Mouse (Mus musculus): ENCODE results near the gene Plk3. TPM values are rescaled to one million over a fixed set of nuclear protein-coding genes. Genes with fewer than 3 reads are reported as not detected.

Plk3 gene
- total RNA-seq, 4 experiments from 2014 or later, result 1.2 to 1.8 (median 1.6) TPM

DNA sequence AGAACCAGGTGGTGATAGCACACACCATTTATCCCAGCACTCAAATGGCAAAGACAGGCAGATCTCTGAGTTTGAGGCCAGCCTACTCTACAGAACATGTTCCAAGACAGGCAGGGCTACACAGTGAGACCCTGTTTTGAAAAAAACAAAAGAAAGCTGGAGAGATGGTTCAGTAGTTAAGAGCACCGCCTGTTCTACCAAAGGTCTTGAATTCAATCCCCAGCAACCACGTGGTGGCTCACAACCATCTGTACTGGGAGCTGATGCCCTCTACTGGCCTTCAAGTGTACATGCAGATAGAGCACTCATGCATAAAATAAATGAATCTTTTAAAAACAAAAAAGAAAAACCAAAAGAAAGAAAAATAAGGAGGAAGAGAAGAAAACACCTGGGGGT, 5.5 kb upstream of the Plk3 start:
- peak; percentile 58 for DNase-seq (ENCODE audit: low spot score)

DNA sequence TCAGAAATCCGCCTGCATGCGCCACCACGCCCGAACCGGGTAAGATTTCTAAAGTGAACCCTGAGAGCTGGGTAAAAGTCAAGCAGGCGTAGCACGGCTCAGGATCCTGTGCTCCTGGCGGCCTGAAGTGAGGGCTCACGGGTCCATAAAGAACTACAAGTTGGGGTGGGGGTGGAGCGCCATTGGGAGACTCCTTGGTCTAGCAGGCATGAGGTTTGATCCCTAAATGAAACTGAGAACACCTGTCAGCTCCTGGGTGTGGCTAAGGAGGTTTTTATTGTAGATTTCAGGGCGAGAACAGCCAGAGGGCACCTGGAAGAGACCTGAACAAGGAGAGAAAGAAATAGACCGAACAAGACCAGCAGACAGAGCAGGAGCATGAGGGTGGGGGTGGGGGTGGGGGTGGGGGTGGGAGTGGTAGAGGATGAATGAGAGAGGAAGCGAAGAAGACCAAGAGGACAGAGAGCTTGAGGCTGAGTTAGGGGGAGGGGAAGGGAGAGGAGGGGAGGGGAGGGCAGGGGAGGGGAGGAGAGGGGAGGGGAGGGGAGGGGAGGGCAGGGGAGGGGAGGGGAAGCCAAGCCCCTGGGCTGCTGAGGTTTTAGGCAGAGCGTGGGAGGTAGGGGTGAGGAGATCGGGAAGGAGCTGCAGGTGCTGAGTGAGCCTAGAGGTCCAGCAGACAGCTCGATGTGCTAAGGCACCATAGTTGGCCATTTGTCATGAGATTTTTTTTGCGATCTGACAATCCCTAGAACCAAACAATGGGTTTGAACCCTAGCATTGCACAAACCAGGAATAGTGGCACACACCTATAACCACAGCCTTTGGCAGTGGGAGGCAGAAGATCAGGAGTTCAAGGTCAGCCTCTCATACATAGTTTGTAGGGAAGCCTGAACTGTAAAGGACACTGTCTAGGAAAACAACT, 4.8 kb upstream of the Plk3 start:
- no peak for DNase-seq (ENCODE audit: low spot score)

- DNase-seq (ENCODE audit: low spot score), result no peak
These were observed 2.3 kb upstream of the Plk3 start for GRCm38 (mm10) chr4:117136034-117136433.

DNA sequence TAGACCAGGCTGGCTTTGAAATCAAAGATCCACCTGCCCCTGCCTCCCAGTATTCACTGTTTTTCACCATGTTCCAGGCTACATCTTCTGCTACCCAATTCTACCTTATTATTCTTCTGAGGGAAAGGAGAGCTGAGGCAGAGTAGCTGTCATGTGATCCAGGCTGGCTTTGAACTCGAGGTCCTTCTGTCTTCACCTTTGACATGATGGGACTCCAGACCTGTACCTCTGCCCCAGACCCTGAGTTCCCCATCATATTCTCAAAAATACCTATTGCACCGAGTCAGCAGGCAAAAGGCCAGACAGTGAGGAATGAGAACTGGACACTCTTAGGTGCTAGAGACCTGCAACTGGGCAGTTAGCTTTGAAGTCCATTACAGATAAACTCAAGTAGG, 835 bp upstream of the Plk3 start:
- DNase-seq (ENCODE audit: low spot score), result no peak

GRCm38 (mm10) chr4:117133366-117133796, 382 bp downstream of the Plk3 start:
- DNase-seq (ENCODE audit: low spot score), result no peak

GRCm38 (mm10) chr4:117132794-117133143, 994 bp downstream of the Plk3 start:
- no peak for DNase-seq (ENCODE audit: low spot score)

DNA sequence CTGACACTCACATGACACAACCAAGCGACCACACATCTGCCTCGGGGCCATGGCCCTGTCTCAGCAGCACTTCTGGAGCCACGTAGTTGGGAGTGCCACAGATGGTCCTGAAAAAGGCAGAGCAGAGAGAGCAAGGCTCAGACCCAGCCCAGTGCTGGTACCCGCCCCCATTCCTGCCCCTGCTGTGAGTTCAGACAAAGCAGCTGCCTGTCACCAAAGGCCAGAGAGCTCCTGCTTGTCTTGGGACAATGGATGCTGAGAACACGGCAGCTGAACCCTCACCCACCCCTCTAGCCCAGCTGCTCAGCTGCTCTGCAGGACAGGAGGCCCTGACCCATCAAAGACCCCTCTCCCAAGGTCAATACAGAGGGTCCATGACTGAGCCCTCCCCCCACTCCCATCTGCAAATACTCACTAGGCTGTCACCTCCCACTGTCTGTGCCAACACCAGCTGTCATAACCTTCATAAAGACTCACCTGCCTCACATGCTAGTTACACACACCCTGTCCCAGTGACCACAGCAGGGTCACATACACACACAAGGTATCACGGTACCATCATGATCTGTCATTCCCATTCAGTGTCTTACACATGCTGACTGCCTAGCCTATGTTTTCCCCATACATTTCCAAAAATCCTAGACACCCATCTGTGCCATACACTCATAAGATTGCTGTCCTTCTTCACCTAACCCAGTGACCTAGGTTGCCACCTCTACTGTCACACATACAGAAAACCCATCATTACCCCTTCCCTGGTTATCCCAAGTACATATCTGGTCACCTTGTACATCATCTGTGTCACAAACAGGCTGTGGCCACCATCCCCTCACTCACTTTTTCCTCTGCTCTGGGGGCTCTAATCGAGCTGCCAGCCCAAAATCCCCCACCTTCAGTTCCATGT, 1.6 kb downstream of the Plk3 start:
- DNase-seq (ENCODE audit: low spot score), result no peak

DNA sequence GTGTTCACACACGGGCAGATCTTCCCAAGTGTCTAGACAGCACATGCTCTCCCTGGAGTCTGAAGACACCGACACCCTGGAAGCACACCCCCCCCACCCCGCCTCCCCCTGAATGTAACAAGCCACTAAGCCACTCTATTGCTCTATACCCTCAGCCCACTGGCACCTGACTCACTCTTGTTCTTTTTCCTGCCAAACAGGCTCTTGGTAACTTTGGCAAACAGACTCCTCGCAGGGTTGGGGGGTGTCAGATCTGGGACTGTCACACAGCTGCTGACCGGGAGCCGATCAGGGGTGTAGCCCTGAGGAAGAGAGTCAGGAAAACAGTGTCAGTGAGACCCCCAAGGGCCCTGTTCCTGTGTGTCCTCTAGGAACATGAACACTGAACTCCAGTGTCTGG, 2.6 kb downstream of the Plk3 start:
- no peak for DNase-seq (ENCODE audit: low spot score)

GRCm38 (mm10) chr4:117130790-117131189, 3.0 kb downstream of the Plk3 start:
- no peak for DNase-seq (ENCODE audit: low spot score)

DNA sequence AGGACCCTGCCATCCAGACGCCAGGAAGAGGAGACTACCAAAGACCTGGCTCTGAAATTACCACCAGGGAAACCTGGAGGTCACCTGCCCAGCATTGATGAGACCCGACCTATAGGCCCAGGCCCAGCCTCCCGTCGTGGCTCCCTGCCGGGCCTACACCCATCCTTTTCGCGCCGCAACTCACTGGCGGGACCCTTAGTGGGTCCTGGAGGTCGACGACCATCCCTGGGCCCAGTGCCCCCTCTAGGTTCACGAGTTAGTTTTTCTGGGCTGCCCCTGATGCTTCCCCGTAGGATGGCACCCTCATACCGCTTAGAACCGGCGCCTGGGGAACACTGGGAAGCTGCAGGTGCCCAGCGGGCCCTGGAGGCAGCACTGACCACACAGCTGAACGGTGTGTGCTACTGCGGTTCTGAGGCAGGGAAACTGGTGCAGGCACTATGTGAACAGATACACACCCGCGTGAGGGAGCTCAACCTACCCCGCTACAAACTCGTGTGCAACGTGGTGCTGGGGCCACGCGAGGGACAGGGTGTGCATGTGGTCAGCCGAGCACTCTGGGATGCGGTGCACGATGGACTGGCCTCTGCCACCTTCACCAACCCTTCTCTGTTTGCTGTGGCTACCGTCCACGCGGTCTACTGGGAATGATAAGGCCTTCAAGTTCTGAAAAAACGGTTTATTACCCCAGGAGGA, 5.6 kb downstream of the Plk3 start:
- no peak for DNase-seq (ENCODE audit: low spot score)

DNA sequence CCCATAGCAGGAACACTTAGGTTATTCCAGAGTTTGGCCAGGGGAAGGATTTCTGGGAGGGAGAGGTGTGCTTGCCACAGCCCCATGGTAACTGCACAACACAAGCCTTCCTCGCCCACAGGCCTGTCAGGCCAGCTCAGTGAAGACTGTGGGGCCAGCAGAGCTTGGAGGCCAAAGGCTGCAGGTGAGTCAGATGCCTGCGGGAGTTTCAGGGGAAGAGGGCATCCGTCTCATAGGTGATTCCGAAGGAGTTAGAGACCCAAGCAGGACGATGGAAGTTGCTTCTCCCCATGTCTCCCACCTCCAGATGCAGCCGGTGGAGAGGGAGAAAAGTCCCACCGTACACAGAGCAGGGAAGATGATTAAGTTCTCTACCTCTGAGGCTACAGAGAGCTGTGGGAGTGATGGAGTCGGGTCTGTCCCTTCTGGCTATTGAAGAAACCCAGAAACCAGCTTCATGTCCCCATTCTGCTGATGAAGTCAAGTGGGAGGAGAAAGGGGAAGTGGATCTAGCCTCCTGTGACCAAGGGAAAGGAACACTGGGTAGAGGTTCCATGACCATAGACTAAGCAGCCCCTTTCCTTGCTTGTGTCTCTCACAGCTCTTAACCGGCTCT, 7.0 kb downstream of the Plk3 start, which contains the start of gene Tctex1d4:
Tctex1d4 (plus strand) TSS at position 120 of the 616 bp plus-strand sequence.
- no peak for DNase-seq (ENCODE audit: low spot score)

DNA sequence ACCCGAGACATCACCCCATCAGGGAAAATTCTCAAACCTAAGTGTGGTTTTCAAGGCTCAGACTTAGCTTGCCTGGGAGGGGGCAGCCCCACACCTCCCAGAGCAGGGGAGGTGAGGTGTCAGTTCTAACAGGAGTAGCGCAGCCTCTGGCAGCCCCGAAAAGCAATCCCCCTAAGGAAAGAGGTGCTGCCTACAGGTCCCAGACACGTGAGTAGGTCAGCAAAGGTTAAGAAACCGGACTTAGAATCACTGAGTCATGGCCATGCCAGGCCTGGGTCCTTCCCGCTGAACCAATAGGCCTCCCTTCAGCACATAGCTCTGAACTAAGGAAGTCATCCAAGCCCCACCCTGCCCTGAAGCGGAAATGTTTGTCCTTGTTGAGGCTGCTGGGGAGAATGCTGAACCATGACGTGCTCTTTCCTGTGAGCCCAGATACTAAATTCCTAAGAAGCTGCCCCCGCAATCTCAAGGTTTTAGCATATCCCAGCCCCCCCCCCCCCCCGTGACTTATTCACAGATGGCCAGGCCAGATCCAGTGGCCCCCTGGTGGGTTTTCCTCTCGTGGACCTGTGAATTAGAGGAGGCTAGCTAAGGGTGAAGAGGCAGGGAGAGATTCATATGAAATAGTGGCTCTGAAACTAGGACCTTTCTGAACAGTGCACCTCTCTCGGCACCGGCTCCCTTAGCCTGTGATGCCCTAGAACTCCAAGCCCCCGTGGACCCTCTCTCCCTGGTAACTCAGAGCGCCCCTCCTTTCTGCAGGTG, 7.7 kb downstream of the Plk3 start:
- DNase-seq (ENCODE audit: low spot score), result peak; percentile 93

DNA sequence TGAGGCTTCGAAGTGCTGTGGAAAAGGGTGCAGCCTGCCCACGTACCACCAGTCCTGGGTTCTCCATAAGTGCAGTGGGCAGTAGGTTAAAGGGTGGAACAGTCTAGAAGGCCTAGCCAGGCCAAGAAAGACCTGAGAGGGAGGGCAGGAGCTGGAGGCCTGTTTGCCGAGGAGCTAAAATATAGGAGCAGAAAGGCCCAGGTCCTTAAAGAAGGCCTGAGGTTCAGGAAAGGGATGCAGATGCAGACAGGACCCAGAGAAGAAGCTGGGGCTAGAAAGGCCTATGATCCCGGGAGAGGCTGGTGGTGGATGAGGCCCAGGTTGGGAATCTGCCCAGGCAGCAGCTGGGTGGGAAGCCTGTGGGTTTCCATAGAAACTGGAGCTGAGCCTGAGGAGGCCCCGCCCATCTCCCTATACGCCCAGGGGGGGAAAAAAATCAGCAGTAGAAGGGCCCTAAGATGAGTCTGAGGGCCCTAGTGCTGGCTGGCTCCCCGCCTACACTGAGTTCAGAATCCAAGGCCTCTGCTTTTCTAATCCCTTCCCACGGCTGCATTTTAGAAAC, 8.3 kb downstream of the Plk3 start, which contains the start of gene Btbd19:
Btbd19 (minus strand) TSS at position 378 of the 562 bp plus-strand sequence.
- peak; percentile 86 for DNase-seq (ENCODE audit: low spot score)

DNA sequence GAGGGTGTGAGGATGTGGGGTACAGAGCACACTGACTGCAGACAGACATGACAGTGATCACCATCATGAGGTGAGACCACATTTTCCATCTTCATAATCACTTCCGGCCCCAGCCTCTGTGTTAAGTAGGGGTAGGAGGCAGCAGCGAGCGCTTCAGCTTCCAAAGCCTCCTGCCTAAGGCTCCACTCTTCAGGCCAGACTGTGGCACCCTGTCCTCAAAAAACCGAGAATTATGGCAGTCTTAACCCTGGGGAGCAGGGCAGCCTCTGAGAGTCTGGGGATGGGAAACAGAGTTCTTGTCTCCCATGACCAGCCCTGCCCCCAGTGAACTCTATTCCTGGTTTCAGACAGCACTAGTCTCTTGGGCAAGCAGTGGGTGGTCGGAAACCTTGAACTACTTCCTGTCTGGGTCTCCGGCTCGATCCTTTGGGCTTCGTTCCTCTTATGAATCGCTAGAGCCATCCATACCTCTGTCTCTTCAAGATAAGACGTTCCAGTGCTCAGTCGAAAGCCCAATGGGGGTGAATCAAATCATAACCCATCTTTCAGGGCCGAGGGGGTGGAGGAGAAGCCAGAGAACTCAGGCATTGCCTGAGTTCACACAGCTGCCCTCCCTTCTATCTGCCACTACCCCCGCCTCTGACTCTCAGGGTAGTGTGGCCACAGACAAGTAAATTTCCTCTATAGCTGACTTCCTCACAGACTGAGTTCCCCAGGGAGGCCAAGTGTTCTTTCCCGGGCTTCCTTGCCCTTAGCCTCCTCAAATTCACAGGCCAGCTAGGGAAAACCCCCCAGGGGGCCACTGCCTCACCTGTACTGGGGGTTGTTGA, 9.0 kb downstream of the Plk3 start:
- DNase-seq (ENCODE audit: low spot score), result peak; percentile 61

- no peak for DNase-seq (ENCODE audit: low spot score)
These were observed 9.6 kb downstream of the Plk3 start for GRCm38 (mm10) chr4:117124218-117124517.

DNA sequence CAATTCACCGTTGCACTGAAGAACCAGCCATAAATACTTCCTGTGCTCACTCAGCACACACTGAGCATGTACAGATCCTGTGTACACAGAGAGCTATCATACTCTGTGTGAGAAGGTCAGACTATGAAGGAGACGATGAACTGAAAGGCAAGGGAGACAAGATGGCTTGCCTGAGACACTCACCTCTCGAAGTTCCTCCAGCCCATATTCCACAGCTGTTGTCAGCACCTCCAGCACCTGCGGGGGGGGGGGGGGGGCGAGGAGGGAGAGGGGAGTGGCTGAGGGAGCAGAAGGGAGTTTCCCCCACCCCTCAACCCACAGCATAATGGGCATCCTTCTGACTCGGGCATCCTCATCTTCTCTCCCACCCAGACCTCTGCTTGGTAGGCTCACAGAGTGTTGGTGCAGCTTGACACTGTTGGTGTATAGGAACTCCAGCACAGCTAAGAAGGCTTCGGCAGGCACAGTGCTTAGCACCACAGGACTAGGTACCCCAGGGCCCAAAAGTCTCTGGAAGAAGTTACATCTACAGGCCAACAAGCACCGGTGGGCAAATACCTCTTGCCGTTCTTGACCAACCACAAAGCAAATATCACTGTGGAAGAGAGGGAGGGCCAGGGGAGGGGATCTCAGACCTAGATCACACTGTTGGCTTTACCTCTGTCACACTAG, 10.1 kb downstream of the Plk3 start:
- DNase-seq (ENCODE audit: low spot score), result no peak

DNA sequence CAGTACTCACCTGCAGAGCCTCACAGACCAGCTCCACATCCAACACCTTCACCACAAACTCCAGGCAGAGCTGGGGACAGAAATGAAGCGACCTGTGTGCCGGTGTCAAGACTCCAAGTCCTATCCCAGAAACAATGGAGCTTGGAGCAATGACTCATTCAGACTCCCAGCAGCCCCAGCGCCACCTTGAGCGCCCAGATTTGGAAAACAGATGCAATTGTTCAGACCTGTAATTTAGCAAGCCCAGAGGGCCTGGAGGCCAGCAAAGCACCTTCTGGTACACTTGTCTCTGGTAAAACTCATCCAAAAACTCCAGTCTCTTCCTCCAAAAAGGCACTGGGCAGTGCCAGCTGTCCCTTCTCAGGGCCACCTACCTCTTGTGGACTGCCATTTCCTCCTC, 11.6 kb downstream of the Plk3 start:
- DNase-seq (ENCODE audit: low spot score), result no peak

DNA sequence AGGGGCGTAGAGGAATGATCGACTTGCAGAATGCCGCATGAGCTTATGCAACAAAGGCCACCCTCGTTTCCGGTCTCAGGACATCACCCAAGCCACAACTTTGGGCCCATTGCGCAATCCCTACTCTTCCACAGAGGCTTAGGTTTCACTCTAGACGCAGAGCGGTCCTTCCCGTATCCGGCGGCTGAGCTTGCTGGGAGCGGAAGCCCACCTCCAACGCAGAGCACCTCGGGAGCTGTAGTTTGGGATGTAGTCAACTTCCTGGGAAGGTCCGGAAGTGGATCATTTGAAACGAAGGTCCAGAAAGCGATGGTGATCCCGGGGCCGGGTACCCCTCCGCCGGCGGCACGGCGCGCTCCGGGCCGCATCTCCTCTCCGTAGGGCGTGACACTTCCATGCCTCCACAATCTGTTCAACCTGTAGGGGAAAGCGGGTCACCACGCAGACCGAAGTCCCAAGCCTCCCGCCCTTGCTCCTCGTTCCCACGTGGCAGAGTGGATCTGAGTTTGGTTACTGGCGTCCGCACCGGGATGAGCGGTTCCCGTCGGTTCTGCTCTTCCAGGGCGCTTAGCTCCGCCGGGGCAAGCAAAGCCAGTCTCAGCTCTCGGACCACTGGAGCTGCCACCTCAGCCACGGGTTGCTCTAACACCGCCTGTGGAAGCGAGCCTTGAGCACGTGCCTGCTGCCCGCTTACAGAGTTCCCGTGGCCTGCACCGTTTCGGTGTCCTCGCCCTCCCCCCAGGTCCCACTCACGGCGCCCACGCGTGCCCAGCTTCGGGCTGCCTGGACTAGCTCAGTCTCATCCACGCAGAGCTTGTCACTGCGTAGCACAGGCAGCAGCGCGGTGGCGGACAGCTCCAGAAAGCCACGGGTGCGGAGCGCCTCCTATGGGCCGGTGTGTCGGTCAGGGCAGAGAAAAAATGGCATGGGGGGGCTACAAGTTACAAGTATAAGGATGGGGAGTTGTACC, 13.0 kb downstream of the Plk3 start:
- DNase-seq (ENCODE audit: low spot score), result peak; percentile 97

Measured in heart, adult 8-10 months (tissue).